Mouse (Mus musculus) 3134 (cell line): ENCODE data around the gene Cdk5rap3.

Experiments
- DNase-seq: peaks from one replicate; pipeline ENCODE4 v3.0.0-alpha.2; 2011; ENCODE audit warnings: low spot score; ENCODE audit not compliant: insufficient read length; ENCODE audit errors: extremely low read depth

The Cdk5rap3 gene

DNA sequence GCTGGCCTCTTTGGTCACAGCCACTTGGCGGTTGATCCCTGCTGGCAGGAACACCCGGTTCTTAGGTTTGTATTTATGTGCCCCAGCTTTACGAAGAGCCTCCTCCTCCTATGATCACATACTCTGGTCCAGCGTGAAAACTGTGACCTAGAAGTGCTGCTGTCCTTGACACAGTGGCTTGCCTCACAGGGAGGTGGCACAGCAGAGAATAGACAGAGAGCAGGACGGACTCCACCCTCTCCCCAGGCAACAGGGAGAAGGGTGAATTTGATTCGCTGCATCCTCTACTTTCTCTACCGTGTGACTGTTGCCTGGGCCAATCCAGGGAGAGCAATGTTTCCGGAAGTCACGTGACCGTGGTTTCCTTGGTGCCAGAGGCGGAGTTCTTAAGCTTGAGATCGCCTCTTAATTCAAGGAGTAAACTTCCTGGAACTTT lies 18.6 kb upstream of the Cdk5rap3 start:
- no peak for DNase-seq

DNA sequence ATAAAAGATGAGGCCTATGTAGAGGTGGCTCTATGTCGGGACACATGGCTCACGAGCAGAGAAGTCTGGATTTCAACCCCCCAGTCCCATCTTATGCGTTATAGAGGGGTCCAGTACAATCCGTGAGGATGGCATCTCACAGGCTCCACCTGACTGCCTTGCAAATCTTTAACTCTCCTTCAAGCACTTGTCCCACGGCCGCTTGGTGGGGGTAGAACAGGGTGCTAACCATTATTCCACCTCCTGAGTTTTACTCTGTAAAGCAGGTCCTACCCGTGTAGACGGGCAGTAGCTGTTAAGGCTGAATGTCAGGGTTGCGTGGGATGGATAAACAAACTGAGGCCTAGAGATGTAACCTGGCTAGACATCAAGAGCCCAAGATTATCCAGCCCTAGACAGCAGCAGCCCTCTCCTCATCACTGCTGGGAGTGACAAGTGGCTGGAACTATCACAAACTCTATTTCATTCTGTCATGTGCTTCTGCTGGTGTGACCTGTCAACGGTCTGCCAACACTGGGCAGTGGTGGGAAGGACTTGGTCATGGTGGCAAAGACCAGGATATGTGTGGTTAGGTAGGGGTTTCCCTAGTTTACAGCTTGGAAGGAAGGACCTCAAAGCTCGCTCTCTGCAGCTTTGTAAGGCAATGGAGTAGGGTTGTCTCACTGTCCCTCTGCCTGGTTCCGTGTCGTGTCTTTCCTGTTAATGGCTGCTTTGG lies 17.4 kb upstream of the Cdk5rap3 start:
- DNase-seq: no peak

DNA sequence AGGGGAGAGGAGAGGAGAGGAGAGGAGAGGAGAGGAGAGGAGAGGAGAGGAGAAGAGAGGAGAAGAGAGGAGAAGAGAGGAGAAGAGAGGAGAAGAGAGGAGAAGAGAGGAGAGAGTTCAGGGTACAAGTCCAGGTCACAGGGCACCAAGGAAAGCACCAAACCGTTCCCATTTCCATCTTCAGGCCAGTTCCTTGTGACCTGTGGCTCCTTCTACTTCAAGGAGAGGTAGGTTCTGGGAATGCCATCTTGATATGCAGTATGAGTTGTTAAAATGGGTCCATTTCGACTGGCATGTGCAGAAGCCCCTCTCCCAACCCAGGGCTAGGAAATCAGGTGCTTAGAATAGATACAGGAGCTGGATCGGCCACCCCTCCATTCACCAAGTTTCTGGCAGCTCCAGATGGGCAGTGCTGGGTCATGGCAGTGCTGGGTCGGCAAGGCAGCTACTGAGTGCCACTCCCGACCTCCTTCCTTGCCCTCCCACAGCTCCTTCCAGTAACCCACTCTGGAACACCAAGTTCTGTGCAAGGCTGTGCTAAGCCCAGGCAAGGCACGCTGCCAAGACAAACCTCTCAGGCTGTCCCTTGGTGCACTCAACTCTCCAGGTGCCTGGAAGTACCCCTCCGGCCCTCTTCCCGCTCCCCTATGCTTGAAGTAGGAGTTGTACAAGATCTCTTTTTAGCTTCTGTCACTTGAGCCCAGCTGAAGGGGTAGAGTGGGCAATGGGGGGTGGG lies 15.2 kb upstream of the Cdk5rap3 start:
- no peak for DNase-seq

DNA sequence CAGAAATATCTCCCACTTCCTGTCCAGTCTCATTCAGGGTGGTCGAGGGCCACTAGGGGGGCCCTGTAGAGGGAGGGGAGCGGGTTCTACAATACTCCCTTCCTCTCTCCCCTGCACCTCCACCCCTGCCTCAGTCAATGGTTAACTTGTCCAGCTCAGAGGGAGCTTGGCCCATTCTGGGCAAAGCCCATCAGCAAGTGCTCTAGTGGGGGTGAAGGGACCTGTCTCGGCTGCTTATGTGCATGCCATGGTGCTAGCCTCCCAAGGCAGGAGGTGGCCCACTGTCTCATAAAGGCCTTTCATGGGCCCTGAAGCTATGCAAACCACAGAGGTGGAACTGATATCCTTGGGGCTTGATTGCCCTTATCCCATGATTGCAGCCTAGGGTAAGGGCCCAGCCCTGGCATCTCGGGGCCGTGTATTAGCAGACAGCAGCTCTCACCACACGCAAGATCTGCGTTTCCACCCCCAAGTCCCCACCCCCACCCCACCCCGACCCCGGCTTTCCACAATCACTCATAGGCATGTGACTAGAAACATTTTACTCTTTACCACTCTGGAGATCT lies 13.6 kb upstream of the Cdk5rap3 start:
- DNase-seq: no peak

DNA sequence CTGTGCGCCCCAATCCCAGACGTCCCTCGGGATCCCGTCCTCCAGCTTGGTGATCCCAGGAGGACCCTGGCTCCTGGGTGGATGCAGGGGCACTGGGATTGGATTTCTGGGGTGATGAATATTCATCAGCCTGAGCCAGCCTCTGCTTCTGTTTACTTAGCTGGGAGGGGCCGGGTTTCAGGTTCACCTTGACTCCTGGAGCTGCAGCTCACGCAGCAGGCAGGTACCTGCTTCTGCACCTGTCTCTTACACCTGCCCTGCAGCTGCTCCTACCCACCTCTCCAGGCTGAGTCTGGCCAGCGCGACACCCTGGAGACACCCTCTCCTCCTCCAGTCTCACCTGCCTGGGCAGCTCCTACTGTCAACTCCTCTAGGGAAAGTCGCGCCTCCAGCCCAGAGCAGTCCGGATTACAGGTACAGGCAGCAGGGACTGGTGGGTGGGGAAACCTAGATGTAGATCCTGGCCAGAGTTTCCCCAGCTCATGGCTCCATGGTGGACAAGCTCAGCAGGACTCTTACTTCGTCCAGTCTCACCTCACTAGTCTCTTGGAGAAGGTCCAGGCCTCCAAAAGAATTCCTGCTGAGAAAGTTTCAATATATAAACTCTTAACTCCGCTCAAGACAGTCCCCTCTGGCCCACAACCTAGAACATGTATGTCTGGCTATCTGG lies 12.9 kb upstream of the Cdk5rap3 start:
- no peak for DNase-seq

DNA sequence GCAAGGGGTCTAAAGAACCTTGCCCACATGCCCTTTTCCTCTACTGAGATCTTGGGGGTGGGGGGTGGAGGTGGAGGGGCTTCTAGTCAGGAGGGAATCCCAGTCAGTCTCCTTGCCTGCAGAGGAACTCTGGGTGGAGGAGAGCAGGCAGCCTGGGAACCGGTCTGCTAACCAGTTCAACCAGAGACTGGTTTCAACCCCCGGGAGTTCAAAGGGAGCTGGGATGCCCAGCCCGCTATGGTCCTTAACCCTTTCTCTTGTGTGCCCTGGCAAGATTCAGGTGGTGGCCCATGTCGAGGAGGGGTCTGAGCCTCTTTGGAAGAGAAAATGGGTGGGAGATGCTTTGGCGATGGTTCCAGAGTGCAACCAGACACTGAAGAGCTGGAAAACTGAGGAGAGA lies 12.4 kb upstream of the Cdk5rap3 start:
- no peak for DNase-seq

DNA sequence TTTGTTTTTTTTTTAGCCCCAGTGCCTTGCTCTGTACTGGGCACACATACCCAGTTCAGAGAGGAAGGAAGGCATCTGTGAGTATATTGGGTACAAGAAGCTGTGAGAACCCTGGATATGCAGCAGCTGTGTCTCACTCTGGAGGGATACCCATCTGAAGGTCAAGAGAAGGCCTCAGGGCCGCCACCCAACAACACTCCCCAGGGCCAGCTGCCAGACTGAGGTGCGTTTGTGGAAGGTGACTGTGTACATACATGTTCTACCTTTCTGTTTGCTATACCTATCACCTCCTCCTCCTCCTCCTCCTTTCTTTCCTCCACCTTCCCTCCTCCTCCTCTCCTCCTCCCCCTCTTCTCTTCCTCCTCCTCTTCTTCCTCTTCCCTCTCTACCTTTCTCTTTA lies 11.8 kb upstream of the Cdk5rap3 start, which contains the start of gene Prr15l:
Prr15l (plus strand) TSS at position 17 of the 400 bp plus-strand sequence.
- DNase-seq: no peak

DNA sequence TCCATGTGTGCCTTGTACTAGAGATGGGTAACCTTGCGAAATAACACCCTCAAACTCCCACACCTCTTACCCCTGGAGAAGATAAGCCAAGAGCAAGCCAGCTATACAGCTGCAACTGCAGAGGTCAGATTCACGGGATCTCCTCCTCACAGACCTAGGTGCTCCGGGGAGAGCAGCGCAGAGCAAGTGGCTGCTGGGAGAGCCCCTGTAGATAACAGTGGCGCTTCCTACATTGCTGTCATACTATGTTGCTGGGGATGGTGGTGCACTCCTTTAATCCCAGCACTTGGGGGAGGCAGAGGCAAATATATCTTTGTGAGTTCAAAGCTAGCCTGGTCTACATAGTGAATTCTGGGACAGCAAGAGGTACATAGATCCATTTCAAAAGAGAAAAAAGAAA lies 10.3 kb upstream of the Cdk5rap3 start:
- no peak for DNase-seq

DNA sequence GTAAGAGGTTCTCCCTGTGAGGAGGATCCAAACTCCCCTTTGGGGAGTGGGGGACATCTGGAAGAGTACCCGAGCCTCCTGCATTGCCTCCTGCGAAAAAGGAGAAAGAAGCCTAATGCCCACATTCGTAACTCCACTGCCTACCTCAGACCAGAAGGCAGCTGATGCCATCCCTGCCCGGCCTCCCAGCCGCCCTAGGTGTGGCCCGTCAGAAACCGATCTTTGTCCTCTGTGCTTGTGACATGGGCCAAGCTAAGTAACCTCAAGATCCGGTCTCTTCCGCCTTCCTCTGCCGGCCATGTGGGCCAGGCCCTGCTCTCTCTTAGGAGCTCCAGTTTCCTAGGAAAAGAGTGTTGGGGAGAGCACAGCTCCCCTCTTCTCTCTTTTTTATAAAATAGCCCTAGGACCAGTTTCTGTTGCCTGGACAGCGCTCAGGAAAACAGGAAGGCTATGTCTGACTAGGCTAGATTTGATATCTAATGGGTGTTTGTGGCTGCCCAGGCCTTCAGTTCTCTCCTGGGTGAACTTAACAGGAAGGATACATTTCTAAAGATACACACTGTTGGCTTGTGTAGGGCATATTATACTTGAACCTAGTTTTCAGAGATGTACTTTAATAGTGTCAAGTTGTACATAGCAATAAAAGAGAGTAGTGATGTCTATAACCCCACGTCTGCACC lies 9.3 kb upstream of the Cdk5rap3 start:
- no peak for DNase-seq

DNA sequence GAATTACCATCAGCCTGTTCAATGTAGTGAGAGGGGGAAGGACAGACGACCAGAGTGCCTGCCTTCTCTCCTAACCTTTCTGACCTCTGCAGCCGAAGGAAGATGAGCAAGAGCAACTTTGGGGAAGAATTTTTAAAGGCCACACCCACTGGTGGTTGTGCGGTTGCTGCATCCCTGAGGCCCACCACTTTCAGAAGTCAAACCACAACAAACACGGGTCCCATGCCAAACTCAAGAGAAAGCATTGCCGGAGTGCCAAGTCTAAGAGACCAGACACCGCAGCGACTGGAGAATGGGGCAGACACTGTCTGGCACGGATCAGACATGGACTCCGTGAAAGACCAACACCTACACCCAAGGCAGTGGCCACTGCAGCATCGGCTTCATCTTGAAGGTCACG lies 8.6 kb upstream of the Cdk5rap3 start:
- no peak for DNase-seq

DNA sequence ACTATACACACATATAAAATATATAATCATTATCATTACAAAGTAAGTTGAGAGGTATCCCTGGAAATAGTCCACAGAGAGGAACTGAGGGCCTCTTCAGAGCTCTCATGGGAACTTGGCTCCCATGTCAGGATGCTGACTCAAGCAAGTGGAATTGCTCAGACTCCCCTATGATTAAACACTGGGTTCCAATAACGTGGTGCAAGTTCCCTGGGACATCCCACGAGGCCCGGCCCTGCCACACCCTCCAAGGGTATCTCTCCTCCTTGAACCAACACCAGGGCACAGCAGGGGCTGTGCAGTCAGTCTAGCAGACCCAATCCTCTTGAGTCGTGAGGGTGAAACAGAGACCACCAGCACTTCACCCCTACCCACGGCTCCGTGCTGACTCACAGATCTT lies 2.7 kb upstream of the Cdk5rap3 start:
- peak; percentile 75 for DNase-seq

DNA sequence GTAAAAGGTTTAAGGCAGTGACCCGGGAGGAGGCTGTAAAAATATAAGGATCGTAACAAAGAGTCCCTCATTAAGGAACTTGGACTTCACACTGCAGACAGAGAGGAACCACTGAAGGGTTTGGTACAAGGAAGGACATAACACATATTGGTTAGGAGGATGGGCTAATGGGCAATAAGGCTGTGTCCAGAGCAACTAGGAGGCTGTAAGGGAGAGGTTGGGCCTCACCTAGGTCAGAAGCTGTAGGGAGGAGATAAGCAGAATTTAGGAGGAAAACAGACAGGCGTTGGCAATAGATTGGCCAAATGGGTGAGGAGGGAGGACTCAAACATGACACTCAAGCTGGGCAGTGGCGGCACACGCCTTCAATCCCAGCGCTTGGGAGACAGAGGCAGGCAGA lies 1.1 kb upstream of the Cdk5rap3 start:
- DNase-seq: no peak

DNA sequence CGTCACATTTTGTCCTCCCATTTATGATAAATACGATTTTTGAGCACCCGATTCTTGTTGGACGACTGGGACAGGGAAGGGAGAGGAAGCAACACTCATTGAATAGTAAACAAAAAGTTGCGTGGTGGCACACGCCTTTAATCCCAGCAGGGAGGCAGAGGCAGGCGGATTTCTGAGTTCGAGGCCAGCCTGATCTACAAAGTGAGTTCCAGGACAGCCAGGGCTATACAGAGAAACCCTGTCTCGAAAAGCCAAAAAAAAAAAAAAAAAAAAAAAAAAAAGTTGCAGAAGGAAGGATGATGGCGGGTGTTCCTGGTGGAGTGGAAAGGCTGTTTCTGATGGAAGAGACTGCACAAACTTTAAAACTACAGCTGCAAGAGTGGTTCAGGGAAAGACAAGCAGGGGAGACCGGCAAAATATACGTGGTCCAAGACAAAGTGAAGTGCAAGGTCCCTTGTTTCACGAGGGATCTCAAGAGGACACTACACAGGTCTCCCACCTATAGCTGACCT lies 645 bp upstream of the Cdk5rap3 start:
- DNase-seq: no peak

DNA sequence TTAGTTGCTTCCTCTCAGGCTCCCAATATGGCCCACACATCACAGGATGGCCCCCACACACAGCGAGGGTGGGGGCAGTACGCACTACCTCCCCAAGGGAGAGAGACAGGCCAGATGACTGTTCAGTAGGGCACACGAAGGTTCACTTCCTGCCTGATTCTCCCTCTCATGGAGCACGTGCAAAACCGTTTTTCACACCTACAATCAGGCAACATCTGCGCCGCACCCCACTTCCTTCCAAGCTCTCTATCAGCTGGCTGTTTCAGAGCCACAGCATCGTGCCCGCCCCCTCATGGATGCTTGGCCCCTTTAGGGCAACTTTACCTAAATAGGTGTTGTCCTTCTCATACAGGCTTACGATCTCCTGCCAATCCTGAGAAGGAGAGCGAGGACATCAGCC lies 3.6 kb downstream of the Cdk5rap3 start:
- no peak for DNase-seq

DNA sequence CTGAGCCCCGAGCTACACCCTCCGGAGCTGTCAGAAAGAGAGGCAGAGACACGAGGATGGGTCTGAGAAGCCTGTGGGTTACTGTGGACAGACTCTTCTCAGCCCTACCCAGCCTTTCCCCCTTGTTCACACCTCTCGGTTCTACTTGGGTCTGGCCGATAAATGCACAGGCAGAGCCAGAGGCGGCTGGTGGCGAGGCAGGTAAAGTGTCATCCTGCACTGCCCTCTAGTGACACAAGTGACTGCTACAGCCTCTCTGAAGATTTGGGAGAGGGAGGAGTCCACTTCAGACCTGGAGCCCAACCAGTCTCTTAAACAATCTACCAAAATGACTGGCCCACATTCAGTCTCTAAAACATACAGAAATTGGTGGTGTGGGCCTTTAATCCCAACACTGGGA lies 6.3 kb downstream of the Cdk5rap3 start:
- peak; percentile 46 for DNase-seq

DNA sequence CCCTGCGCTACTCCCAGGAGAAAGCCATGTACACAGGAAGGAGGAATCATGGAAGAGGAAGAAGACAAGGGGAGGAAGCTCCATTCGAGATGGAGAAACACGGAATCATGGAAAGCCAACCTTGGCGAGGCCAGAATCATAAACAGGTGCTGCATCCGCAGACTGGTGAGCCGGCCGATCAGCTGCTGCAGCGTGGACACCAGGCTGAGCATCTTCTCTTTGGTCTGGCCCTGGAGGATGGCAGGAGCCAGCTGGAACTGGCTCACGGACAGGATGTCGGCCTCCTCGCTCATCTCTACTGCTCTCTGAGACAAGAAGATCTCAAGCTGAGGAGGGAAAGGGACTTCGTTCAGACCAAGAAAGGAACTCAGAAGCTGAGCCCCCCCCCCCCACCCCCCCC lies 7.7 kb downstream of the Cdk5rap3 start:
- DNase-seq: no peak

DNA sequence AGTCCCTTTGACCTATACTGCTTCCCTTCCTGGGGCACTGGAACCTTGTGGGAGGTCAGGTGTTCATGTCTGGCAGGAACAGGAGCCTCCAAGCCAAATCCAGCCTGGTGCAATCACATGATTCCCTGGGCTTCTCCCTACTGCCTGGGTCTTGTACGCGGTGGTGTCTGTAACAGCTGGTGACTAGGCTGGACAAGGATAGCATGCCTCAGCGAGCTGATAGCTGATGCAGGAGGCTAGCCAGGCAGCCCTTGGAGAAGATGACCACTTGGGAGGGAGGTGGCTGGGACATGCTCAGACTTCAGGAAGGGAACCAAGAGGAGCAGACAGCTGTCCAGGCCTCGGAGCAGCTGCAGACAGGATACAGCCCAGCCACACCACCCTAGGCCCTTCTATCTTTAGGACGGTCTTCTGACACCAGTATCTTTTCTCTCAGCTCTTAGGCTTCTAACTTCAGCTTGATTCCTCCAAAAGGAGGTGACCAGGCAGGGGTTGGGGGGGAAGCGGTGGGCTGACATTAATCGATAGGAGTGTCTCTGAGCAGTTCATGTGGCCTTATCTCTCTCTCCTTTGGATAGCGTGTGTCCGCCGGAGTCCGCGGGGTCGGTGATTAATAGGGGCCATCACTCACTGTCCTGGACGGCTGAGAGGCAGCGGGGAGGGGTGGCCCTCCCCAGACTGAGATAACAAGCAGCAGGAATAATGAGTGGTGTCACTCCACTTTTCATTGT lies 9.7 kb downstream of the Cdk5rap3 start:
- DNase-seq: no peak

DNA sequence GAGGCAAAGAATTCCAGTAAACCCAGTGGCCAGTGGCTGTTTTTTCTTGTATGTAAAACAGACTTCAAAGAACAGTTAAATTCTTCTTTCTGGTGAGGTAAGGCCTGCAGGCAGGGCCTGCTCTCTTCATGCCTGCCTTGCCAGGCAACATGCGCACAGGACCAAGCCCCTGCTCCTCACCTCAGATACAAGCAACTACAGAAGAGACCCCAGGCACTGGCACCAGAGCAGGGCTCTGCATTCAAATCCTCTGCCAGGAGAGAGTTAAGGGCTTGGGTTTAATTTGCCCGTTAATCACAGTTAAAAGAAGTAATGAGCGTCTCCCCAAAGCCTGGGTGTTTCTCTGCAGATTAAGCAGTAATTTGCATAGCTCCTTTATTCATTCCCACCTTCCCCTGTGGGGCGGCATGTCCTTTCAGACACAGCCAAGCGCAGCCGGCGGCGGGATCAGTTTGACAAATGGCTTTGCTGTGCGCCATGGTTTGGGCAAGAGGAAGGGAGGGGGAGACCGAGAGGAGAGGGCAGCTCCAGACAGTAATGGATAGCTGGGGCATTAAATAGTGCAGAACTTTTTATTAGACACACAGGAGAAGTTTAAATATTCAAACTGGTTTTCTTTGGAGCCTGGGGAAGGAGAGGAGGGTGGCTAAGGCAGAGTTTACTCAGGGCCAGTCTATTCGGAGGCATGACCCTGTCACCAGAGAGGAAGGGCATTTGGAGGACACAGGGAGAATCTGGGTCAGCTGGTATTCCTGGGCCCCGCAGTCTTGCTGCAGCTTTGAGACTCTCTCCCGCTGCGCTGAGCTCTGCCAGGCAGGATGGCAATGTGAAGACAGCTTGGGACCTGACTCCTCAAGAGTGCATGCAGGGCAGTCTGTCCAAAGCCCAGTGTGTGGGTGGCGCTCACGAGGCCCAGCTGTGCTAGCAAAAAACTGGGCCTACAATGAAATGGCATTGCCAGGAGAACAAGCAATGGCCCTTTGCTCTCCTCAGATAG lies 13.4 kb downstream of the Cdk5rap3 start:
- no peak for DNase-seq

DNA sequence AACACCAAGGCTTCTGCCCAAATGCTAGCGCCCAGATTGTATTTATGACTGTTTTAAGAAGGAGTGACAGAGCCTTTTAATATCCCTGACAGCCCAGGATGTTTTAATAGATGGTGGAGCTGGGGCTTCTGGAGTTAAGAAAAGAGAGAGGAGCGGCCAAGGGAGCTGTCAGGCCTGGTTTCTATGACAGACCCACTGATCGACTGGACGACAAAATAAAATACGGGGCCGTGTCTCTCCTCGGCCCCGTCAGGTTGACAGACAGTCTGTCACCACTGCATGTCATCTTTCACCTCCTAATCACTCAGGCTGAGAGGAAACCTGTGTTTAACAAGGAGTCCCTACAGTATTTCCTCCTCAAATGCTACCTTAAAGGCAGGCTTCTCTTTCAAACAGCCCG lies 15.0 kb downstream of the Cdk5rap3 start:
- DNase-seq: no peak
